Mouse (Mus musculus) hindbrain, postnatal 0 days (tissue): ENCODE measurements at regions not wholly inside any gene's neighbourhood (a gene's known extent, or its start where the extent isn't known, plus 50 kb on each side); places are given as distances from the start of the nearest gene placed in this dataset.
A peak's percentile ranks its signal among the peaks of the same experiment; 100 is the strongest.

ENCODE experiments used
- ATAC-seq: fragments of 200-750 bp; cut with Nextera tagmentation; 2 replicates; pipeline ENCODE4 v1.8.0; 2017; ENCODE audit warnings: mild to moderate bottlenecking, moderate TSS enrichment, moderate library complexity
- DNase-seq: peaks from one replicate; pipeline ENCODE4 v3.0.0-alpha.2; 2015; ENCODE audit warnings: low spot score
- H3K27ac ChIP-seq: fragments of 300-500 bp; sonication (generic); 2 replicates; pipeline ENCODE4 v1.5.1; 2014; ENCODE audit warnings: mild to moderate bottlenecking
- H3K27me3 ChIP-seq: fragments of 300-500 bp; sonication (generic); 2 replicates; pipeline ENCODE4 v1.6.1; 2014; ENCODE audit warnings: low read length, mixed read lengths; ENCODE audit not compliant: insufficient read depth
- H3K36me3 ChIP-seq: fragments of 300-500 bp; sonication (generic); 2 replicates; pipeline ENCODE4 v1.6.1; 2014; ENCODE audit warnings: low read length, mixed read lengths; ENCODE audit not compliant: insufficient read depth
- H3K4me1 ChIP-seq: fragments of 300-500 bp; sonication (generic); 2 replicates; pipeline ENCODE4 v1.6.1; 2014; ENCODE audit warnings: antibody characterized with exemption, low read length, mixed read lengths; ENCODE audit not compliant: insufficient read depth
- H3K4me2 ChIP-seq: fragments of 300-500 bp; sonication (generic); 2 replicates; pipeline ENCODE4 v1.6.1; 2014; ENCODE audit warnings: low read depth, mild to moderate bottlenecking, low read length, moderate library complexity, mixed read lengths
- H3K4me3 ChIP-seq: fragments of 300-500 bp; sonication (generic); 2 replicates; pipeline ENCODE4 v1.5.1; 2014; ENCODE audit warnings: low read length
- H3K9ac ChIP-seq: fragments of 300-500 bp; sonication (generic); replicated peaks from 2 replicates; pipeline ENCODE4 v1.6.1; 2014; ENCODE audit warnings: mild to moderate bottlenecking, low read length, moderate library complexity, mixed read lengths
- H3K9me3 ChIP-seq: fragments of 300-500 bp; sonication (generic); 2 replicates; pipeline ENCODE4 v1.6.1; 2016; ENCODE audit warnings: low read length, mixed read lengths
- CTCF ChIP-seq: IDR thresholded peaks from 2 replicates; pipeline ENCODE4 v1.5.1; 2016; ENCODE audit warnings: antibody characterized with exemption, control low read depth, low read depth
- WGBS: fragments of 180-500 bp; shearing (Covaris S2); extraction: QIAGEN DNeasy Blood & Tissue Kit; methylation state at CpG from one replicate; pipeline ENCODE4 v1.1.7; 2014; 5-methylcytosine and 5-hydroxymethylcytosine counted together

- 59% methylated on average over 16 of the region's 16 CpGs for WGBS
- Histone ChIP-seq H3K4me2 (no peak overlapping the region), H3K27me3 (no peaks in the 10 kb centered on the region), H3K36me3 (no peaks in the 10 kb centered on the region), H3K9me3 (no peaks in the 10 kb centered on the region), H3K4me1 (no peaks in the 10 kb centered on the region), H3K27ac (no peak overlapping the region), H3K4me3 (no peak overlapping the region), H3K9ac (no peak overlapping the region)
- DNase-seq = peak; percentile 34
- TF ChIP-seq CTCF = no peak
- peak; percentile 58; the same call in 1 of the 2 replicates for ATAC-seq
Measured at GRCm38 (mm10) chr13:47335996-47336684, 213.7 kb downstream of the Rnf144b start.

GRCm38 (mm10) chr13:47336865-47337441 is 214.5 kb downstream of the Rnf144b start:
- no peak for TF ChIP-seq CTCF
- Histone ChIP-seq H3K27me3 (no peaks in the 10 kb centered on the region), H3K36me3 (no peaks in the 10 kb centered on the region), H3K27ac (no peak overlapping the region), H3K4me2 (0 out of 2 replicates have a peak overlapping the region, but pooled peaks have one; percentile 3), H3K9ac (no peak overlapping the region), H3K4me1 (no peaks in the 10 kb centered on the region), H3K9me3 (no peaks in the 10 kb centered on the region), H3K4me3 (no peak overlapping the region)
- 52% methylated on average over 15 of the region's 15 CpGs for WGBS
- ATAC-seq (peak; percentile 88), DNase-seq (peak; percentile 77)

DNA sequence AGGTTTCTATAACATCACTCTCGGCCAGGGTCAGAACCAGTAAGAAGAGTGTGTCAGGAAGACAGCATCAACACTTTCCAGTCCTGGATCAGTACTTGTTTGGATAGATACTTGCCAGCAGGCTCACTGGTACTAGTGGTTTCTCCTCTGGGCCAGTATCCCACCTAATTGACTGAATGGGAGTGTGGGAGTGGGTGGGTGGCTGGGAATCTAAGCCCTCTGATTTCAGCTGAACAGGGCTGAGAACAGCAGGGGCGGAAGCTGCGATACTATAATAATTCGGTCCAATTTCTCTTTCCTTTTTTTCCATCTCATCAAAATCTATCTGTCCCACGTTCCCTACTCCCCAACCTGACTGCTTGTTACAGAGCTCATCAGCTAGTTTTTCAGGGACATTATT is 217.0 kb downstream of the Rnf144b start:
- ATAC-seq (no peak), DNase-seq (no peak)
- no peaks in the 10 kb centered on the region for H3K36me3 ChIP-seq
- no peaks in the 10 kb centered on the region for H3K9me3 ChIP-seq
- no peaks in the 10 kb centered on the region for H3K27me3 ChIP-seq
- no peak overlapping the region for H3K9ac ChIP-seq
- no peaks in the 10 kb centered on the region for H3K4me1 ChIP-seq
- H3K4me3 ChIP-seq = no peak overlapping the region
- TF ChIP-seq CTCF = no peak
- no peak overlapping the region for H3K4me2 ChIP-seq
- H3K27ac ChIP-seq = no peak overlapping the region
- WGBS = 65% methylated on average over 5 of the region's 5 CpGs

GRCm38 (mm10) chr13:47342361-47342760 is 219.9 kb downstream of the Rnf144b start:
- TF ChIP-seq CTCF = no peak
- no peaks in the 10 kb centered on the region for H3K9me3 ChIP-seq
- H3K36me3 ChIP-seq = no peaks in the 10 kb centered on the region
- ATAC-seq = no peak
- no peaks in the 10 kb centered on the region for H3K4me1 ChIP-seq
- H3K4me2 ChIP-seq = no peak overlapping the region
- DNase-seq = no peak
- no peak overlapping the region for H3K4me3 ChIP-seq
- H3K27ac ChIP-seq = no peak overlapping the region
- WGBS = 100% methylated on average over 1 of the region's 1 CpGs
- no peaks in the 10 kb centered on the region for H3K27me3 ChIP-seq
- no peak overlapping the region for H3K9ac ChIP-seq

GRCm38 (mm10) chr13:47345576-47345975 is 223.1 kb downstream of the Rnf144b start:
- H3K27me3 ChIP-seq = no peaks in the 10 kb centered on the region
- TF ChIP-seq CTCF = no peak
- H3K4me3 ChIP-seq = no peak overlapping the region
- no peak overlapping the region for H3K4me2 ChIP-seq
- DNase-seq (no peak), ATAC-seq (no peak)
- 39% methylated on average over 9 of the region's 9 CpGs for WGBS
- no peak overlapping the region for H3K9ac ChIP-seq
- H3K36me3 ChIP-seq = no peaks in the 10 kb centered on the region
- no peak overlapping the region for H3K27ac ChIP-seq
- H3K9me3 ChIP-seq = no peaks in the 10 kb centered on the region
- no peaks in the 10 kb centered on the region for H3K4me1 ChIP-seq

DNA sequence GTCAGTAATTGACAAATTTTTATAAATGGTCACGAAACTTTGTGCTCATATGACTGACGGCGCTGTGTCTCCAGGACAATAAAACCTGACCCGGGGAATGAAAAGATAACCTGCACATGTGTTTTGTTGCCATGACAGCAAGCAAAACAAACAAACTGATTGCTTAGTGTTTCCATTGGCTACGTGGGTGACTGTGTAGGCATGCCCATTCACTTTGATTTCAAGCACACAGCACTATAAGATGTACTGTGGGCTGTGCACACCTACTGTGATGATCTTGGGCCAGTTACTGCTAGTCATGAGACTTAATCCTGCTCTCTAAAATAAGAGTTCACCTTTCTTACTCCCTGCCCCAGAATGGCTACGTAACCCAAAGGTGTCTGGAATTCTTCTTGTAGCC is 225.4 kb downstream of the Rnf144b start:
- no peak overlapping the region for H3K27ac ChIP-seq
- ATAC-seq (no peak), DNase-seq (no peak)
- H3K36me3 ChIP-seq = no peaks in the 10 kb centered on the region
- H3K4me3 ChIP-seq = no peak overlapping the region
- H3K4me1 ChIP-seq = no peaks in the 10 kb centered on the region
- no peaks in the 10 kb centered on the region for H3K27me3 ChIP-seq
- no peak for TF ChIP-seq CTCF
- no peak overlapping the region for H3K4me2 ChIP-seq
- no peaks in the 10 kb centered on the region for H3K9me3 ChIP-seq
- WGBS = 73% methylated on average over 6 of the region's 6 CpGs
- no peak overlapping the region for H3K9ac ChIP-seq

DNA sequence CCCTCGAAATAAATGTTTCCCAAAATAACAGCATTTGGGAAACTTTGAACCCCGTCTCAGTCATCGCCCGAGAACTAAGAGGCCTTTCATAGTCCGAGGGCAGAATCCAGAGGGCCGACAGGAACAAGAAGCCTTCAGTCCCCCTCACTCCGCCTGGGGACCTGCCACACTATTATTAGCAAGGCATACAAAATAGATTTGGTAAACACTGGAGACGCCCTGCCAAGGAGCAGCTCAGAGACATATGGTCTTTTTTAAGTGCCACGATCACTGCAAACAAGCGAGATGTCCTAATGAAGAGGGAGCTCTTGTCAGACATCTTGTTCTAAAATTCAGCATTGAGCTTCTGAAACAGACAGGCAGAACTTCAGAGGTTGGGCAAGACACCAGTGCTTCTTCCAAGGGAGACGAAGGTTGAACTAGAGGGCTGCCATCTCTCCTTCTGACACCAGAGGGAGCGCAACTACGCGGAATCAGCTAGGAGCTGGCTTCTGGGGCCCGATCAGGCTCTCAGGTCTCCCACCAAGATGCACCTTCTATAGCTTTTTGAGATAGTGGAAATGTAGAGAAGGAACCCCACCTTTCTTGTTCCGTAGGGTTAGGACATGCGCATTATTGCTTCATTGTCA is 226.2 kb downstream of the Rnf144b start:
- peak; percentile 94 for TF ChIP-seq CTCF

More for the DNA sequence above, 226.2 kb downstream of the Rnf144b start:
- no peaks in the 10 kb centered on the region for H3K36me3 ChIP-seq
- no peak overlapping the region for H3K27ac ChIP-seq
- H3K9me3 ChIP-seq = no peaks in the 10 kb centered on the region
- H3K27me3 ChIP-seq = no peaks in the 10 kb centered on the region
- 32% methylated on average over 17 of the region's 17 CpGs for WGBS
- ATAC-seq (peak; percentile 61; the same call in 1 of the 2 replicates), DNase-seq (peak; percentile 92)
- H3K4me2 ChIP-seq = no peak overlapping the region
- no peak overlapping the region for H3K4me3 ChIP-seq
- no peak overlapping the region for H3K9ac ChIP-seq
- H3K4me1 ChIP-seq = no peaks in the 10 kb centered on the region
